Mouse (Mus musculus) liver, embryonic 12.5 days (tissue): Measurements from ENCODE around the gene Nme3. TPM values are rescaled to one million over a fixed set of nuclear protein-coding genes. Genes with fewer than 3 reads are reported as not detected.
"Not testable (repeated sequence)": the region's sequence is repeated elsewhere in the genome, so short reads cannot be mapped to it uniquely, and the experiment has no call there.

ENCODE experiments used
- ATAC-seq: fragments of 200-750 bp; cut with Nextera tagmentation; 2 replicates; pipeline ENCODE4 v1.8.0; 2017; ENCODE audit warnings: moderate number of reproducible peaks, mild to moderate bottlenecking, moderate library complexity
- H3K27ac ChIP-seq: fragments of 300-500 bp; sonication (generic); 2 replicates; pipeline ENCODE4 v1.5.1; 2016; ENCODE audit warnings: mild to moderate bottlenecking
- H3K27me3 ChIP-seq: fragments of 300-500 bp; sonication (generic); replicated peaks from 2 replicates; pipeline ENCODE4 v1.6.1; 2016; ENCODE audit warnings: mild to moderate bottlenecking, moderate library complexity
- H3K36me3 ChIP-seq: fragments of 300-500 bp; sonication (generic); 2 replicates; pipeline ENCODE4 v1.6.1; 2016; ENCODE audit warnings: mild to moderate bottlenecking, moderate library complexity
- H3K4me1 ChIP-seq: fragments of 300-500 bp; sonication (generic); 2 replicates; pipeline ENCODE4 v1.6.1; 2016
- H3K4me2 ChIP-seq: fragments of 300-500 bp; sonication (generic); 2 replicates; pipeline ENCODE4 v1.6.1; 2016; ENCODE audit warnings: mild to moderate bottlenecking, moderate library complexity
- H3K4me3 ChIP-seq: fragments of 300-500 bp; sonication (generic); 2 replicates; pipeline ENCODE4 v1.5.1; 2016; ENCODE audit warnings: mild to moderate bottlenecking, moderate library complexity
- H3K9ac ChIP-seq: fragments of 300-500 bp; sonication (generic); 2 replicates; pipeline ENCODE4 v1.6.1; 2016; ENCODE audit warnings: mild to moderate bottlenecking, moderate library complexity
- H3K9me3 ChIP-seq: fragments of 300-500 bp; sonication (generic); replicated peaks from 2 replicates; pipeline ENCODE4 v1.6.1; 2016; ENCODE audit warnings: mild to moderate bottlenecking, moderate library complexity
- WGBS: fragments of 180-500 bp; shearing (Covaris S2); methylation state at CpG from one replicate; pipeline ENCODE4 v1.1.7; 2016; ENCODE audit not compliant: insufficient replicate concordance; 5-methylcytosine and 5-hydroxymethylcytosine counted together
- polyA plus RNA-seq: library from polyadenylated mRNA; unstranded; fragments of >200 nt; fragmentation: Nextera tagmentation; extraction: Ambion mirVana; gene quantifications from 2 replicates; pipeline ENCODE4 v1.2.1, GENCODE M21; 2016

Nme3 gene
- polyA plus RNA-seq, 1 experiment from 2014 or later = 67.9 TPM

GRCm38 (mm10) chr17:24907591-24907990 is 11.3 kb downstream of the Nme3 start:
- no peak overlapping the region for H3K27ac ChIP-seq
- no peak overlapping the region for H3K4me2 ChIP-seq
- no peak for ATAC-seq
- peaks cover 100% of the 10 kb centered on the region for H3K36me3 ChIP-seq
- H3K4me3 ChIP-seq = no peak overlapping the region
- peaks cover 19% of the 10 kb centered on the region for H3K4me1 ChIP-seq
- H3K27me3 ChIP-seq = no peaks in the 10 kb centered on the region
- no peaks in the 10 kb centered on the region for H3K9me3 ChIP-seq
- WGBS = 91% methylated on average over 2 of the region's 2 CpGs
- H3K9ac ChIP-seq = no peak overlapping the region

- Histone ChIP-seq H3K4me1 (no peaks in the 10 kb centered on the region), H3K27me3 (no peaks in the 10 kb centered on the region), H3K4me2 (no peak overlapping the region), H3K27ac (no peak overlapping the region), H3K4me3 (no peak overlapping the region), H3K36me3 (peaks cover 99% of the 10 kb centered on the region), H3K9ac (no peak overlapping the region), H3K9me3 (no peaks in the 10 kb centered on the region)
- ATAC-seq = no peak
Measured at GRCm38 (mm10) chr17:24913984-24914383, 17.7 kb downstream of the Nme3 start.

- H3K27ac ChIP-seq = no peak overlapping the region
- ATAC-seq = no peak
- no peaks in the 10 kb centered on the region for H3K4me1 ChIP-seq
- H3K4me3 ChIP-seq = no peak overlapping the region
- no peak overlapping the region for H3K4me2 ChIP-seq
- H3K9me3 ChIP-seq = no peaks in the 10 kb centered on the region
- peaks cover 98% of the 10 kb centered on the region for H3K36me3 ChIP-seq
- no peaks in the 10 kb centered on the region for H3K27me3 ChIP-seq
- WGBS = 90% methylated on average over 1 of the region's 1 CpGs
- H3K9ac ChIP-seq = no peak overlapping the region
Measured at GRCm38 (mm10) chr17:24923246-24923645, 26.9 kb downstream of the Nme3 start.

- H3K27me3 ChIP-seq = no peaks in the 10 kb centered on the region
- H3K4me2 ChIP-seq = no peak overlapping the region
- H3K9me3 ChIP-seq = no peaks in the 10 kb centered on the region
- 96% methylated on average over 1 of the region's 1 CpGs for WGBS
- no peak overlapping the region for H3K4me3 ChIP-seq
- H3K4me1 ChIP-seq = peaks cover 22% of the 10 kb centered on the region
- H3K36me3 ChIP-seq = peaks cover 80% of the 10 kb centered on the region
- no peak for ATAC-seq
- no peak overlapping the region for H3K27ac ChIP-seq
- no peak overlapping the region for H3K9ac ChIP-seq
Measured at GRCm38 (mm10) chr17:24929506-24929905, 33.2 kb downstream of the Nme3 start.

GRCm38 (mm10) chr17:24932431-24932830 is 36.1 kb downstream of the Nme3 start:
- Histone ChIP-seq H3K4me3 (no peak overlapping the region), H3K36me3 (peaks cover 53% of the 10 kb centered on the region), H3K9ac (no peak overlapping the region; the same call in 1 of the 2 replicates), H3K4me1 (peaks cover 42% of the 10 kb centered on the region), H3K4me2 (no peak overlapping the region), H3K27me3 (no peaks in the 10 kb centered on the region), H3K9me3 (no peaks in the 10 kb centered on the region), H3K27ac (no peak overlapping the region)
- 89% methylated on average over 4 of the region's 4 CpGs for WGBS
- no peak for ATAC-seq

GRCm38 (mm10) chr17:24933163-24933562 is 36.9 kb downstream of the Nme3 start:
- H3K36me3 ChIP-seq = peaks cover 46% of the 10 kb centered on the region
- H3K4me1 ChIP-seq = peaks cover 46% of the 10 kb centered on the region
- H3K27me3 ChIP-seq = no peaks in the 10 kb centered on the region
- H3K4me2 ChIP-seq = no peak overlapping the region
- no peak overlapping the region for H3K27ac ChIP-seq
- H3K9me3 ChIP-seq = no peaks in the 10 kb centered on the region
- no peak overlapping the region for H3K9ac ChIP-seq
- ATAC-seq = no peak
- no peak overlapping the region for H3K4me3 ChIP-seq
- WGBS = 84% methylated on average over 4 of the region's 4 CpGs

- Histone ChIP-seq H3K27ac (peak overlapping the region; percentile 84), H3K4me3 (peak overlapping the region; percentile 77), H3K27me3 (no peaks in the 10 kb centered on the region), H3K4me1 (peaks cover 46% of the 10 kb centered on the region), H3K4me2 (peak overlapping the region; percentile 85), H3K9me3 (no peaks in the 10 kb centered on the region), H3K36me3 (peaks cover 36% of the 10 kb centered on the region), H3K9ac (peak overlapping the region; percentile 82)
- WGBS = 68% methylated on average over 4 of the region's 4 CpGs
- ATAC-seq = no peak
Measured at GRCm38 (mm10) chr17:24934926-24935325, 38.6 kb downstream of the Nme3 start.

GRCm38 (mm10) chr17:24935666-24936065 is 39.4 kb downstream of the Nme3 start:
- Histone ChIP-seq H3K27me3 (no peaks in the 10 kb centered on the region), H3K4me1 (peaks cover 46% of the 10 kb centered on the region), H3K4me2 (peak overlapping the region; percentile 85), H3K9ac (peak overlapping the region; percentile 82), H3K36me3 (peaks cover 36% of the 10 kb centered on the region), H3K4me3 (peak overlapping the region; percentile 77), H3K9me3 (no peaks in the 10 kb centered on the region), H3K27ac (peak overlapping the region; percentile 84)
- no peak for ATAC-seq

- peaks cover 35% of the 10 kb centered on the region for H3K36me3 ChIP-seq
- peak within 1 kb of the TSS; percentile 77 for H3K4me3 ChIP-seq
- peak within 1 kb of the TSS; percentile 84 for H3K27ac ChIP-seq
- H3K9ac ChIP-seq = peak within 1 kb of the TSS; percentile 82
- WGBS = under 1% methylated on average over 78 of the region's 78 CpGs
- no peaks in the 10 kb centered on the region for H3K9me3 ChIP-seq
- peaks cover 46% of the 10 kb centered on the region for H3K4me1 ChIP-seq
- ATAC-seq = peak; percentile 97
- H3K4me2 ChIP-seq = peak within 1 kb of the TSS; percentile 85
- no peaks in the 10 kb centered on the region for H3K27me3 ChIP-seq
Measured at GRCm38 (mm10) chr17:24936259-24937237, 40.2 kb downstream of the Nme3 start, which contains the start of gene Mapk8ip3. Gene Mapk8ip3, minus strand, starts transcription at chr17:24936977.

- no peak for ATAC-seq
- H3K4me3 ChIP-seq = peak overlapping the region; percentile 77
- peak overlapping the region; percentile 84 for H3K27ac ChIP-seq
- H3K4me1 ChIP-seq = peaks cover 45% of the 10 kb centered on the region
- WGBS = 49% methylated on average over 6 of the region's 6 CpGs
- no peaks in the 10 kb centered on the region for H3K27me3 ChIP-seq
- peak overlapping the region; percentile 82 for H3K9ac ChIP-seq
- no peaks in the 10 kb centered on the region for H3K9me3 ChIP-seq
- H3K4me2 ChIP-seq = peak overlapping the region; percentile 85
- peaks cover 34% of the 10 kb centered on the region for H3K36me3 ChIP-seq
Measured at GRCm38 (mm10) chr17:24937266-24937665, 41.0 kb downstream of the Nme3 start.

GRCm38 (mm10) chr17:24942453-24942852 is 46.2 kb downstream of the Nme3 start:
- H3K4me1 ChIP-seq, H3K4me2 ChIP-seq, H3K9ac ChIP-seq, H3K9me3 ChIP-seq, H3K27me3 ChIP-seq, H3K4me3 ChIP-seq, H3K27ac ChIP-seq: not testable (repeated sequence)
- peak; percentile 59; the same call in 1 of the 2 replicates for ATAC-seq
- peaks cover 61% of the 10 kb centered on the region for H3K36me3 ChIP-seq
- 28% methylated on average over 2 of the region's 2 CpGs for WGBS

GRCm38 (mm10) chr17:24943036-24943435 is 46.7 kb downstream of the Nme3 start:
- H3K4me3 ChIP-seq = no peak overlapping the region
- no peaks in the 10 kb centered on the region for H3K9me3 ChIP-seq
- ATAC-seq = no peak
- 81% methylated on average over 7 of the region's 7 CpGs for WGBS
- no peak overlapping the region for H3K9ac ChIP-seq
- no peak overlapping the region for H3K4me2 ChIP-seq
- peaks cover 67% of the 10 kb centered on the region for H3K36me3 ChIP-seq
- H3K27ac ChIP-seq = no peak overlapping the region
- no peaks in the 10 kb centered on the region for H3K27me3 ChIP-seq
- H3K4me1 ChIP-seq = no peaks in the 10 kb centered on the region
